Mouse (Mus musculus) E14TG2a.4 (cell line): ENCODE measurements around the gene Sox15.

Experiments
- H3K27me3 ChIP-seq: 2 replicates; pipeline ENCODE4 v1.6.1; 2014; ENCODE audit warnings: low read length, control low read depth; ENCODE audit not compliant: insufficient read depth
- H3K36me3 ChIP-seq: 2 replicates; pipeline ENCODE4 v1.6.1; 2014; ENCODE audit warnings: low read length, control low read depth; ENCODE audit not compliant: insufficient read depth
- H3K4me1 ChIP-seq: replicated peaks from 2 replicates; pipeline ENCODE4 v1.6.1; 2014; ENCODE audit warnings: low read depth, low read length, control low read depth
- H3K4me3 ChIP-seq: replicated peaks from 2 replicates; pipeline ENCODE4 v1.5.1; 2014; ENCODE audit warnings: mild to moderate bottlenecking, low read length
- H3K9me3 ChIP-seq: 2 replicates; pipeline ENCODE4 v1.6.1; 2014; ENCODE audit warnings: low read length, control low read depth
- CTCF ChIP-seq: conservative IDR thresholded peaks from 2 replicates; pipeline ENCODE4 v1.5.1; 2014; ENCODE audit warnings: low read length
- NANOG ChIP-seq: IDR thresholded peaks from 2 replicates; pipeline ENCODE4 v1.6.1; 2014; ENCODE audit warnings: borderline replicate concordance, low read length, mixed read lengths
- POU5F1 ChIP-seq: IDR thresholded peaks from 2 replicates; pipeline ENCODE4 v1.6.1; 2014; ENCODE audit warnings: low read length, borderline replicate concordance

Gene Sox15

DNA sequence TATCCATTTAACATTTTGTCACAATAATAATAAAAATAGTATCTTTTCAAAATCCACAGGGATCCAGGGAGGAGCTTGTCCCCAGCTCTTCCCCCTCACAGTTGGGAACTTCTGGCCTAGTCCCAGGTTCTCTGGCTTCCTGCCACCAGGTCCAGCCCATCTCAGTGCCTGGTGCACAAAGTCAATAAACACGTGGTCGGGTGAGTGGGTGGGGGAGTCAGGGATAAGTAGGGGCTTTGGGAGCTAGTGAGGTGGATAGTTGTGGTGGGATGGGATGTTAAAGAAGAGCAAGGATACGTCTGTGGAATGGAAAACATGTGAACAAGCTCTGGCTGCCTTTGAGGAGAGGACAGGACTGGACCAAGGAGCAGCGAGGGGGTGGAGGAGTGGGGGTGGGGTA is 31.3 kb downstream of the Sox15 start:
- peaks cover 89% of the 10 kb centered on the region for H3K4me1 ChIP-seq

DNA sequence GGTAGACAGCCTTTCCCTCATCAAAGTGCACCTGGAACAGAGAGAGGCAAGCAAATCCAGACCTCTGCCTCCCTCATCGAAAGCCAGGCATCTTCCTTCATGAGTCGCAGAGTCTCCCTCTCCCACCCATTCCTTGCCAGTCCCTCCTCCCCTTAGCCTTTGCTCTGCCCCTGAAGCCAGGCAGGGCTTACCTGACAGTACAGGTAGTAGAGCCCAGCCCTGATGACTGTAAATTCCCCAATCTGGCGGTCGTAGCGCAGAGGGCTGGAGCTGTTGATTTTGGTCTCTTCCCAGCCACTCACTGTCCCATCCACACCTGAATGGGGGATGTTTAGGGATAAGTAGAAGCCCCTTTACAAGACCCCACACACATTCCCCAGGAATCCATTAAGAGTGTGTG is 31.9 kb downstream of the Sox15 start:
- peak overlapping the region; percentile 95 for H3K4me3 ChIP-seq
- peaks cover 48% of the 10 kb centered on the region for H3K36me3 ChIP-seq
- TF ChIP-seq POU5F1 (no peak), CTCF (no peak), NANOG (no peak)
- no peaks in the 10 kb centered on the region for H3K9me3 ChIP-seq
- peaks cover 96% of the 10 kb centered on the region for H3K4me1 ChIP-seq
- no peaks in the 10 kb centered on the region for H3K27me3 ChIP-seq

More for the DNA sequence above, 31.3 kb downstream of the Sox15 start:
- Histone ChIP-seq H3K9me3 (no peaks in the 10 kb centered on the region), H3K4me3 (peak overlapping the region; percentile 95), H3K36me3 (peaks cover 41% of the 10 kb centered on the region), H3K27me3 (no peaks in the 10 kb centered on the region)
- TF ChIP-seq CTCF (no peak), NANOG (no peak), POU5F1 (no peak)

DNA sequence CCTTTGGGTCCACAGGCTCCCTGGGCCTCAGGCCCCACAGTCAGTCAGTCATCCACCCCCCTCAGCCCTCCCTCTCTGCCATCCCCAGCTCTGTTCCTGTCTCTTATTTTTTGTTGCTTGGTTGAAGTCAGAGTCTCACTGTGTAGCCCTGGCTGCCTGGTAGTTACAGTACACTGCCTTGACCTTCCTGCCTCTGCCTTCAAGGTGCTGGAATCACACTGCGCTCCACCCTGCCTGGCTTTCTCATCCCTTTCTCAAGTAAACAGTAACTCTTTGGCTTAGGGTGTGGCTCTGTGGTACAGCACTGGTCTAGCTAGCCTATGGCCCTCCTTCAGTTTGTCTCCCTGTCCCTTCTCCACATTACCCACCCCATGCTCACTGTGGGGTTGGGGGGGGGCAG is 34.8 kb downstream of the Sox15 start:
- Histone ChIP-seq H3K4me3 (peak overlapping the region; percentile 53), H3K4me1 (peaks cover 99% of the 10 kb centered on the region), H3K36me3 (peaks cover 43% of the 10 kb centered on the region), H3K9me3 (no peaks in the 10 kb centered on the region), H3K27me3 (no peaks in the 10 kb centered on the region)
- TF ChIP-seq POU5F1 (no peak), NANOG (no peak), CTCF (no peak)

DNA sequence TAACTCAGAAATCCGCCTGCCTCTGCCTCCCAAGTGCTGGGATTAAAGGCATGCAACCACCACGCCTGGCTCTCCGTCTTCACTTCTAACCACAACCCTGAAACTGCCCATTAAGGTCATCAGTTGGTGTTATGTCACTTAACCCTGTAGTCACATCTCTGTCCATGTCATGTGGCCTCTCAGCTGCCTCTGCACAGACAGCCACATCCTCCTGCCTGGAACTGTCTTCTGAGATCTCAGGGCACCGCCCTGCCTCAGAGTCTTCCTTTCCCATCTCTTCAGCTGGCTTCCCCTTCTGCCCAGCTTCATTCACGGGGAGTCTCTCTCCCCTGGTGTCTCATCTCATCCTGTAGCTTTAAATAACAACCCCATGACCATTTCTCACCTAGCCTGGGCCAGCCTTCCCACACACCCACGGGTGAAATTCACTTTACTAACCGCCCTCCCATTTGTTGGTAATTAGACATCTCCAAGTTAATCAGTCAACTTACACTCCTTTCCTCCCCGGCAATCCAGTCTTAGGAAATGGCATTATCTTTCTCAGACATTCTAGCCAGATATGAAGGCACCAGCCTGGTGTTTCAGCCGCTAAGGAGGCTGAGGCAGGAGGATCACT is 37.2 kb downstream of the Sox15 start:
- H3K27me3 ChIP-seq: no peaks in the 10 kb centered on the region
- H3K4me3 ChIP-seq: no peak overlapping the region
- TF ChIP-seq CTCF: no peak
- no peak for TF ChIP-seq NANOG
- TF ChIP-seq POU5F1: no peak
- H3K9me3 ChIP-seq: no peaks in the 10 kb centered on the region
- H3K36me3 ChIP-seq: peaks cover 35% of the 10 kb centered on the region
- peaks cover 97% of the 10 kb centered on the region for H3K4me1 ChIP-seq

DNA sequence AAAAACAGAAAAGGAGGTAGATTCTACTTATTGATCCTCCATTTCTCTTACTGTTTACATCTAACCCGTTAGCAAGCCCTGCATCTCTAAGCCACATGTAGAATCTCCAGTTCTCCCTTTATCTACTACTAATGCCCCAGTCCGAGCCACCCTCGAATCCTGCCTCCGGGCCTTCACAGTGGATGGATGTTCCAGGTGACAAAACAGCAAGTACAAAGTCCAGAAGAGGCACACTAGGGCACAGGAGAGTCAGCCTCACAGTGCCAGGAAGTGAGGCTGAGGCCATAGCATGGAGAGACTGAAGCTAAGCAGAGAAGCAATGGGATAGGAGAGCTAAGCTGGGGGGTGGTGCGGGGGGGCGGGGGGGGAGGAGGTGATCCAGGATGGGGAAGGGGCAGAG is 37.7 kb downstream of the Sox15 start:
- no peaks in the 10 kb centered on the region for H3K27me3 ChIP-seq
- H3K4me3 ChIP-seq: no peak overlapping the region
- no peaks in the 10 kb centered on the region for H3K9me3 ChIP-seq
- peaks cover 97% of the 10 kb centered on the region for H3K4me1 ChIP-seq
- TF ChIP-seq POU5F1: no peak
- TF ChIP-seq CTCF: no peak
- no peak for TF ChIP-seq NANOG
- H3K36me3 ChIP-seq: peaks cover 30% of the 10 kb centered on the region

DNA sequence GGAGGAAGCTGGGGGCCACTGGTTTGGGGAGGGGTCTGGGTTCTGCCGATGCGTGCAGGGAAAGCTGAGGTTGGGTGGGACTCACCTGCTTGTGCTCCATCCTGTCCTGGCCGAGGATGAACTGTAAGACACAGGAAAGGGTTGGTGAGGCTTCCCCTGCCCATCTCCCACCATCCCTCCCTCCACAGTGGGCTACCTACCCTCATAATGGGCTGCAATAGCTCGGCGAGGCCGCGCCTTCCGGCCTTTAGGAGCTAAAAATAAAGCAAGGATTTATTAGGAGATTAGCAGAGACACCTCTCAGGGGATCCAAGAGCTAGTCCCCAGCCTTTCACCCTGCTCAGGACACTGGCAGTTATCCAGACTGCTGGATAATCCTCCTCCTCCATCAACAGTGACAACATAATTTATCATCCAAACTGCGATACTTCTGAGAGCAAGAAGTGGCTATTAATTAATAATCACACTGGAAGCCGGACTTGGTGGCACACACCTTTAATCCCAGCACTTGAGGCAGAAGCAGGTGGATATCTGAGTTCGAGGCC is 38.4 kb downstream of the Sox15 start:
- TF ChIP-seq CTCF (no peak), POU5F1 (0 out of 2 replicates have a peak, but pooled peaks have one; percentile 12)
- no peaks in the 10 kb centered on the region for H3K27me3 ChIP-seq
- no peak overlapping the region for H3K4me3 ChIP-seq
- H3K36me3 ChIP-seq: peaks cover 23% of the 10 kb centered on the region
- no peaks in the 10 kb centered on the region for H3K9me3 ChIP-seq
- H3K4me1 ChIP-seq: peaks cover 94% of the 10 kb centered on the region

DNA sequence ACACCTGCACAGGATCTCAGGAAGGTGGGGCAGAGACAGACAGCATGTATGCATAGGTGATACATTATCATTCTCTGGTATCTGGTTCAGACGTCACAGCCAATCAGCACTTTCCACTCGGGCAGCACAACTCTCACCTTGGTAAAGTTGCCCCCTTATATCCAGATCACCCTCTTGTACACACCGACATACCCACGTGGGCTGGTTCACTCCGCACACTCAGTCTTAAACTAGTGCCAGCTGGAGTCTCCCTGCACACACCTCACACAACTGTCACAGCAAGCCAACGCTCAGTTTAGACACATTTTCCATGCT is 39.9 kb downstream of the Sox15 start:
- Histone ChIP-seq H3K36me3 (peaks cover 23% of the 10 kb centered on the region), H3K27me3 (no peaks in the 10 kb centered on the region), H3K4me1 (peaks cover 93% of the 10 kb centered on the region), H3K4me3 (peak overlapping the region; percentile 80), H3K9me3 (no peaks in the 10 kb centered on the region)
- no peak for TF ChIP-seq NANOG
- no peak for TF ChIP-seq POU5F1
- TF ChIP-seq CTCF: no peak

DNA sequence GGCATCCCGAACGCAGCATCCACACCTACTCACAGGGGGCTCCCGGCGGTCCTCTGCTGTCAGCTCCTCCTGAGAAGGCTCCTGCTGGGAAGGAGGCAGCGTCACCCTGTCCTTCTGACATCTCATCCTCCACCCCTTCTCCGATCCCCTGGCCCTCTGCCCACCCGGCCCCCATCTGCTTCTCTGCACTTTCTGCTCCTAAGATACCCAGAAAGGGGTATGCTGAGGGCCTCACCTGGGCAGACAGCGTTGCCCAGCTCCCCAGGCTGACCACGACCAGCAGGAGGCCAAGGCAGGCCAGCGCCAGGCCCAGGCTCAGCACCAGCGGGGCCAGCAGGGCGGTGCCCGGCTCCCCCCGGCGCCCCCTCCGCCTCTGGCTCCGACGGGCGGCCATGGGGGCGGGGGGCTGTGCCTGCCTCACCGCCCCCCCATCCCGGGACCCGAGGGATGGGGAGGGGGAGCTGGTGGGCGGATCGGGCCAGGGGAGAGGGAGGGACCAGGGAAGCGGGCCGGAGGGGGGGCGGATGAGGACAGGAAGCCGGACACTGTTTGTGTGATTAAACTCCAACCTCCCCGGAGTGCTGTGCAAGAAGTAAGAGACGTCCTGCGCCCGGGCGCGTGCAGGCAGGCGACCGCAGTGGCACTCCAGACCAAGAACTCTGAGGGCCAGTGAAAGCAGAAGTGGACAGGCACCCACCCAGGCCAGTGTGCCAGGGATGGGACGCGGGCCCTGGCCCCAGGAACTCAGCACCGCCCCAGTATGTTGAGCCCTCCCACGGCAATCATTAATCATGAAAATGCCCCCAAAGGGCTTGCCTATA is 40.5 kb downstream of the Sox15 start, which contains the start of the genes Tnfsf12 and Tnfsfm13:
Gene Tnfsf12, minus strand, starts transcription at position 489 of the 821 bp plus-strand sequence.
Gene Tnfsfm13, minus strand, starts transcription at position 738 of the 821 bp plus-strand sequence.
- Histone ChIP-seq H3K4me3 (peak within 1 kb of the TSS; percentile 80), H3K36me3 (peaks cover 22% of the 10 kb centered on the region), H3K4me1 (peaks cover 93% of the 10 kb centered on the region), H3K27me3 (no peaks in the 10 kb centered on the region), H3K9me3 (no peaks in the 10 kb centered on the region)
- TF ChIP-seq NANOG (no peak), POU5F1 (no peak), CTCF (no peak)
